Mouse (Mus musculus) G1E-ER4 (cell line): ENCODE results near the gene Olfr1176. TPM values are rescaled to one million over a fixed set of nuclear protein-coding genes. Genes with fewer than 3 reads are reported as not detected.

Experiments used
- GATA1 ChIP-seq: IDR thresholded peaks from one replicate; pipeline ENCODE4 v1.8.0; 2012; ENCODE audit warnings: low read length, inconsistent platforms
- polyA plus RNA-seq: library from polyadenylated mRNA; stranded (reverse); fragments of >175 nt; gene quantifications from 2 replicates; pipeline ENCODE4 v1.2.3, GENCODE M21; 2012

Olfr1176 gene
- not detected in 2 replicates for polyA plus RNA-seq

DNA sequence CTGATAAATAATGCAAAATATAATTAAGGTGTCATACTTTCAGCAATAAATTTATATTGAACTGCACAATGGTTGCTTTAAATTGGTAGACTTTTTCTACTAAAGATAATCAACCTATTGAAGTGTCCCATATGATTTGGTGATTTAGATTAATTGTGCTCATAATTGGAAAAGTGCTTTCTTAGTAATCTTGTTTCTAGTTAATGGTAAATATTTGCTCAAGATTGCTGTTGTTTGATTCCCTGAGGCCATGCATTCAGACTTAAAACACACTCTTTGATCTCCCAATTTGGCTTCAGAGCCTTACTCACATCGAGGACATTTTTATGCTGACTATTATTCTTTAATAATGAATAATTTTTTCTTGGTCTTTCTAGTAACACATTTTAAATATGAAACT is at the start of gene Olfr1176:
Gene Olfr1176 (plus strand): TSS at position 301 of the 400 bp plus-strand sequence.
- TF ChIP-seq GATA1 = no peak

DNA sequence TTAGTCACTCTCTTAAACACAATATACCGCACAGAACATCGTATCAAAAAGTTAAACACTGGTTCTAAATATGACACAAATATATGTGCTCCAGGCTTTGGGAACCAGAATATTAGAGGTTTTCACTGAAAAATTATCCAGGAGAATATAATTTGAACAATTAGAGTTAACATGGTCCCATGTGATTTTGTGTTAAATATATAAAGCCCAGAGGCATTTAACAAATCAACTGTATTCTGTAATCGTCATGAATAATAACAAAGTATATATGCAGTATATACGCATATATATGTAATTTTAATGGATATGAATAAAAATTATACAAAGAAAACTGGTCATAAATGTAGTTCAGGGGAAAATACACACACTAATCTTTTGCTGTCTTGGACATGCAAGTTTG is 21.5 kb upstream of the Olfr1176 start, which contains the start of gene Olfr1174-ps:
Gene Olfr1174-ps (minus strand): TSS at position 101 of the 400 bp plus-strand sequence.
- TF ChIP-seq GATA1 = no peak

DNA sequence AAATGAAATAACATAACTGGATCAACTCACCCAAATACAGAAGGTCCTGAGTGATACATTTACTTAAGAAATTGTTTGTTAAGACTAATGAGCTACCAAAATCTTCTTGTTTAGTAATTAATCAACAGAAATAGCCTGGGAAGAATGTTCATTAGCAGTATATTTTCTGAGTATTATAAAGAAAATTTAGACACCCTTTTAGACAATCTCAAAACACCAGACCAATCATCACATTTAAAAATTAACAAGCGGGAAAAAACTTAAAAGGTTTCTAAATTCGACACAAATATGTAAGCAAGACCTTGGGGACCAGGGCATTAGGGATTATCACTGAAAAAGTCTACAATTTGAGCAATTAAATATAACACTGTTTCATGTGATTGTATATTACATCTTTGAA is 9.4 kb upstream of the Olfr1176 start, which contains the start of gene Olfr1175-ps:
Gene Olfr1175-ps (minus strand): TSS at position 101 of the 400 bp plus-strand sequence.
- no peak for TF ChIP-seq GATA1

DNA sequence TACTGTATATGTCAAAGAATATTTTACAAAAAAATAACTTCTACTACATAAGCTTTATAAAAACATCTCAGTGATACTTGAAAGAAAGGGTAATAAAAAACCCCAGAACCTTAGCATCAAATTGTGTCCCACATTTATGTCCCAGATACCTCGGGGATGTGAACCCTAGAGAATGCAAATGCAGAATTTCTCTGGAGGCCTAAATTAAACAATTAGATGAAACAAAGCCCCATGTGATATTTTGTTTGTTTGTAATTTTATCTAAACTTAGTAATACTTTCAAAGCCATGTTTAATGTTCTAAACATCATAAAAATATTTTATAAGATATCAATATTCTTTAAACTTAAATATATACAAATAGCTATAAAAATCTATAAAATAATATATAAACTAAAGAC is 9.9 kb downstream of the Olfr1176 start, which contains the start of gene Olfr1177-ps:
Gene Olfr1177-ps (minus strand): TSS at position 101 of the 400 bp plus-strand sequence.
- TF ChIP-seq GATA1 = no peak

DNA sequence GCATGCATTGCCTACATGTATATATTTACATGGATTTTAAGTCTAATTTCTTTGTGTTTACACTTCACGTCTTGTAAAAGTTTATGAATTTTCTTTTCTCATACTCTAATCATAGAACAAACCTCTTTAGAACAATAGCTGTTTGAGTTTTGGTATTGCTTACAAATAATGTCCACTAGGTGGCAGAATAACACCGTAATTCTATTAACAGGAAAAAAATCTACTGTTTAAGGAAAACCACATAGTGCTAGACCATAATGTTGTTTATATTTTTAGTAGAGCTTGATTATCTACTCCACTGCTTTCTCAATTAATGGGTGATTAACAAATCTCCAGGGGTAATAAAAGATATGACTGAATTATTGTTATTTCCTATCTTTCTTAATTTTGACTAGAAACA is 19.8 kb downstream of the Olfr1176 start:
- TF ChIP-seq GATA1 = no peak

DNA sequence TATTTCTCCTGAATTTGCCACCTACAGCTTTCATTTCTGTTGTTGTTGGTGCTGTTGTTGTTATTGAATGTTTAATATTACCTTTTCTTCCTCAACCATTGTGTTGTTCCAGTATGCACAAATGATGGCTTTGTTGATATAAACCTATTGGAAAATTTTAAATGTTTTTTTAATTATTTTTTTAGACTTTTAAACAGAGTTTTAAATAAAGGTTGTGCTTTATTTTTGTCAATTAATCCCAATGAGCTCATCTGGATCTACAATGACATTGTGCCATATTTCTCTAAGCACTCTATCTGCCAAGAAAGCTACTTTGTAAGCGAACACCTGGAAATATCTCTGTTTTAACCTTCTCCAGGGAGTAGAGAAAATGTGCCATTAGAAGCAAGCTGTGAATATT is 50.2 kb downstream of the Olfr1176 start, which contains the start of gene Olfr1178:
Gene Olfr1178 (plus strand): TSS at position 301 of the 400 bp plus-strand sequence.
- no peak for TF ChIP-seq GATA1

Other genes with a start within 250 kb of the Olfr1176 start
- gene Olfr1164, start 242.8 kb upstream of the Olfr1176 start, polyA plus RNA-seq = not detected in 2 replicates
- gene Olfr1166, start 208.4 kb upstream of the Olfr1176 start, polyA plus RNA-seq = not detected in 2 replicates
- not detected in 2 replicates for gene Olfr1167, start 181.5 kb upstream of the Olfr1176 start, polyA plus RNA-seq
- gene Olfr1168, start 154.8 kb upstream of the Olfr1176 start, polyA plus RNA-seq = not detected in 2 replicates
- gene Olfr1170, start 108.4 kb upstream of the Olfr1176 start, polyA plus RNA-seq = not detected in 2 replicates
- not detected in 2 replicates for gene Olfr1173, start 56.8 kb upstream of the Olfr1176 start, polyA plus RNA-seq
- gene Olfr1174-ps, start 21.6 kb upstream of the Olfr1176 start, polyA plus RNA-seq = not detected in 2 replicates
- not detected in 2 replicates for gene Olfr1175-ps, start 9.5 kb upstream of the Olfr1176 start, polyA plus RNA-seq
- not detected in 2 replicates for gene Olfr1177-ps, start 9.8 kb downstream of the Olfr1176 start, polyA plus RNA-seq
- not detected in 2 replicates for gene Olfr1178, start 50.3 kb downstream of the Olfr1176 start, polyA plus RNA-seq
- not detected in 2 replicates for gene Olfr1179, start 69.7 kb downstream of the Olfr1176 start, polyA plus RNA-seq
- gene Olfr1180, start 82.4 kb downstream of the Olfr1176 start, polyA plus RNA-seq = not detected in 2 replicates
- gene Olfr1181, start 89.5 kb downstream of the Olfr1176 start, polyA plus RNA-seq = not detected in 2 replicates
- not detected in 2 replicates for gene Gm13757, start 112.4 kb downstream of the Olfr1176 start, polyA plus RNA-seq
- not detected in 2 replicates for gene Olfr1183, start 118.1 kb downstream of the Olfr1176 start, polyA plus RNA-seq
- gene Olfr1184, start 146.9 kb downstream of the Olfr1176 start, polyA plus RNA-seq = not detected in 2 replicates
- gene Olfr1185-ps1, start 156.6 kb downstream of the Olfr1176 start, polyA plus RNA-seq = not detected in 2 replicates
- gene Olfr1186, start 181.8 kb downstream of the Olfr1176 start, polyA plus RNA-seq = not detected in 2 replicates
- gene Olfr1188, start 220.2 kb downstream of the Olfr1176 start, polyA plus RNA-seq = not detected in 2 replicates
- gene Olfr1189, start 249.7 kb downstream of the Olfr1176 start, polyA plus RNA-seq = not detected in 2 replicates